Mouse (Mus musculus): Measurements from ENCODE around the gene Gna13. TPM values are rescaled to one million over a fixed set of nuclear protein-coding genes. Genes with fewer than 3 reads are reported as not detected.

Gene Gna13
- polyA plus RNA-seq, 1 experiment = 41.3 TPM

- Histone ChIP-seq H3K27ac (ENCODE audit: insufficient read depth, low read length) (no peak overlapping the region), H3K4me1 (ENCODE audit: control insufficient read depth, insufficient read depth, low read length) (no peaks in the 10 kb centered on the region), H3K4me3 (ENCODE audit: insufficient read depth, low read length) (no peak overlapping the region)
- TF ChIP-seq CTCF (IDR thresholded peaks at IDR 0.05; ENCODE audit: borderline replicate concordance, insufficient read depth, low read length) (no peak), POLR2A (IDR thresholded peaks at IDR 0.05; ENCODE audit: low read depth, low read length) (no peak)
These were observed 52.2 kb downstream of the Gna13 start for GRCm38 (mm10) chr11:109414802-109415201.

GRCm38 (mm10) chr11:109416709-109417420 is 54.2 kb downstream of the Gna13 start:
- Histone ChIP-seq H3K4me3 (ENCODE audit: insufficient read depth, low read length) (no peak overlapping the region), H3K27ac (ENCODE audit: insufficient read depth, low read length) (no peak overlapping the region), H3K4me1 (ENCODE audit: control insufficient read depth, insufficient read depth, low read length) (no peaks in the 10 kb centered on the region)
- TF ChIP-seq POLR2A (IDR thresholded peaks at IDR 0.05; ENCODE audit: low read depth, low read length) (no peak), CTCF (IDR thresholded peaks at IDR 0.05; ENCODE audit: borderline replicate concordance, insufficient read depth, low read length) (no peak)

GRCm38 (mm10) chr11:109417472-109418040 is 54.9 kb downstream of the Gna13 start:
- Histone ChIP-seq H3K4me3 (ENCODE audit: insufficient read depth, low read length) (no peak overlapping the region), H3K27ac (ENCODE audit: insufficient read depth, low read length) (no peak overlapping the region), H3K4me1 (ENCODE audit: control insufficient read depth, insufficient read depth, low read length) (no peaks in the 10 kb centered on the region)
- TF ChIP-seq CTCF (IDR thresholded peaks at IDR 0.05; ENCODE audit: borderline replicate concordance, insufficient read depth, low read length) (no peak), POLR2A (IDR thresholded peaks at IDR 0.05; ENCODE audit: low read depth, low read length) (no peak)

- no peak for TF ChIP-seq CTCF (IDR thresholded peaks at IDR 0.05; ENCODE audit: borderline replicate concordance, insufficient read depth, low read length)
- no peak for TF ChIP-seq POLR2A (IDR thresholded peaks at IDR 0.05; ENCODE audit: low read depth, low read length)
- H3K27ac ChIP-seq (ENCODE audit: insufficient read depth, low read length) = no peak overlapping the region
- H3K4me1 ChIP-seq (ENCODE audit: control insufficient read depth, insufficient read depth, low read length) = no peaks in the 10 kb centered on the region
- no peak overlapping the region for H3K4me3 ChIP-seq (ENCODE audit: insufficient read depth, low read length)
These were observed 56.8 kb downstream of the Gna13 start for GRCm38 (mm10) chr11:109419461-109419860.

- no peak overlapping the region for H3K27ac ChIP-seq (ENCODE audit: insufficient read depth, low read length)
- no peaks in the 10 kb centered on the region for H3K4me1 ChIP-seq (ENCODE audit: control insufficient read depth, insufficient read depth, low read length)
- H3K4me3 ChIP-seq (ENCODE audit: insufficient read depth, low read length) = no peak overlapping the region
- no peak for TF ChIP-seq POLR2A (IDR thresholded peaks at IDR 0.05; ENCODE audit: low read depth, low read length)
- no peak for TF ChIP-seq CTCF (IDR thresholded peaks at IDR 0.05; ENCODE audit: borderline replicate concordance, insufficient read depth, low read length)
These were observed 57.4 kb downstream of the Gna13 start for GRCm38 (mm10) chr11:109419961-109420566.

GRCm38 (mm10) chr11:109420567-109420962 is 57.9 kb downstream of the Gna13 start:
- Histone ChIP-seq H3K27ac (ENCODE audit: insufficient read depth, low read length) (no peak overlapping the region), H3K4me1 (ENCODE audit: control insufficient read depth, insufficient read depth, low read length) (no peaks in the 10 kb centered on the region), H3K4me3 (ENCODE audit: insufficient read depth, low read length) (no peak overlapping the region)
- TF ChIP-seq CTCF (IDR thresholded peaks at IDR 0.05; ENCODE audit: borderline replicate concordance, insufficient read depth, low read length) (no peak), POLR2A (IDR thresholded peaks at IDR 0.05; ENCODE audit: low read depth, low read length) (no peak)

GRCm38 (mm10) chr11:109421205-109421604 is 58.6 kb downstream of the Gna13 start:
- no peak overlapping the region for H3K4me3 ChIP-seq (ENCODE audit: insufficient read depth, low read length)
- TF ChIP-seq POLR2A (IDR thresholded peaks at IDR 0.05; ENCODE audit: low read depth, low read length) (no peak), CTCF (IDR thresholded peaks at IDR 0.05; ENCODE audit: borderline replicate concordance, insufficient read depth, low read length) (no peak)
- H3K27ac ChIP-seq (ENCODE audit: insufficient read depth, low read length) = no peak overlapping the region
- no peaks in the 10 kb centered on the region for H3K4me1 ChIP-seq (ENCODE audit: control insufficient read depth, insufficient read depth, low read length)

- Histone ChIP-seq H3K27ac (ENCODE audit: insufficient read depth, low read length) (no peak overlapping the region), H3K4me3 (ENCODE audit: insufficient read depth, low read length) (no peak overlapping the region), H3K4me1 (ENCODE audit: control insufficient read depth, insufficient read depth, low read length) (peaks cover 2% of the 10 kb centered on the region)
- no peak for TF ChIP-seq POLR2A (IDR thresholded peaks at IDR 0.05; ENCODE audit: low read depth, low read length)
- no peak for TF ChIP-seq CTCF (IDR thresholded peaks at IDR 0.05; ENCODE audit: borderline replicate concordance, insufficient read depth, low read length)
These were observed 59.6 kb downstream of the Gna13 start for GRCm38 (mm10) chr11:109422263-109422662.

- TF ChIP-seq CTCF (IDR thresholded peaks at IDR 0.05; ENCODE audit: borderline replicate concordance, insufficient read depth, low read length) = no peak
- no peak for TF ChIP-seq POLR2A (IDR thresholded peaks at IDR 0.05; ENCODE audit: low read depth, low read length)
- Histone ChIP-seq H3K27ac (ENCODE audit: insufficient read depth, low read length) (no peak overlapping the region), H3K4me3 (ENCODE audit: insufficient read depth, low read length) (no peak overlapping the region), H3K4me1 (ENCODE audit: control insufficient read depth, insufficient read depth, low read length) (peaks cover 2% of the 10 kb centered on the region)
These were observed 60.7 kb downstream of the Gna13 start for GRCm38 (mm10) chr11:109423294-109423693.
